Mouse (Mus musculus): Measurements from ENCODE around the gene Med25.

Gene Med25

GRCm38 (mm10) chr7:44892276-44892921, at the start of gene Med25:
TSS of gene Med25 (minus strand) at chr7:44892712.
- DNase-seq, result peak; percentile 93 to 97

- DNase-seq, result no peak
These were observed 46.2 kb upstream of the Med25 start for GRCm38 (mm10) chr7:44938680-44939079.

GRCm38 (mm10) chr7:44929204-44930151, 37.0 kb upstream of the Med25 start, which contains the start of gene Ap2a1:
TSS of gene Ap2a1 (minus strand) at chr7:44929496.
- peak; percentile 99 to 100 for DNase-seq

DNA sequence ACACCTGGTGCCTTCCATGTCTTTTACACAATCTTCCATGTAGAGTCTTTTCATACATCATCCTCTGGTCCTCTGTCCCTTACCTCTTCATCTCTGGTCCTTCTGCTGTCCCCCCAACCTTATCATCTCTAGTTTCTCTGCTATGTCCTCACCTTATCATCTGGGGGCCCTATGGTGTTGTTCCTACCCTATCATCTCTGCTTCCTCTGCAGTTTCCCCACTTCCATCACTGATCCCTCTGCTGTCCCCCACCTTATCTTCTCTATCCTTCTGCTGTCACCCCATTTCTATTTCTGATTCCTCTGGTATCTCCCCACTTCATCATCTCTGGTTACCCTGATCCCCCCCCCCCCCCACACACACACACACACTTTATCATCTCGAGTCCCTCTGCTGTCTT, 36.1 kb upstream of the Med25 start:
- DNase-seq, result no peak

DNA sequence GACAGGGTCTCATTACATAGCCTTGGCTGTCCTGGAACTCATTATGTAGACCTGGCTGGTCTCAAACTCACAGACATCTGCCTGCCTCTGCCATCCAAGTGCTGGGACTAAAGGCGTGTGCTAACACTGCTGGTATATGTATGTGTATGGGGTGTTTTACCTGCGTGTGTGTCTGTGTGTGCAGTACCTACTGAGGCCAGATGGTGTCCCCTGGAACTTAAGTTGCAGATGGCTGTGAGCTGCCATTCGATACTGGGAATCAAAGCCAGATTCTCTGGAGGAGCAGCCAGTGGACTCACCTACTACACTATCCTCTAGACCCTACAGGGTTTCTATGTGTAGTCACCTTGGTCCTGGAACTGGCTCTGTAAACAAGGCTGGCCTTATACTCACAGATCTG, 33.0 kb upstream of the Med25 start:
- DNase-seq, result peak; percentile 62 to 79

GRCm38 (mm10) chr7:44922530-44922929, 30.0 kb upstream of the Med25 start:
- DNase-seq, result no peak

GRCm38 (mm10) chr7:44919127-44919526, 26.6 kb upstream of the Med25 start:
- no peak for DNase-seq

- no peak for DNase-seq
These were observed 25.7 kb upstream of the Med25 start for GRCm38 (mm10) chr7:44918219-44918618.

DNA sequence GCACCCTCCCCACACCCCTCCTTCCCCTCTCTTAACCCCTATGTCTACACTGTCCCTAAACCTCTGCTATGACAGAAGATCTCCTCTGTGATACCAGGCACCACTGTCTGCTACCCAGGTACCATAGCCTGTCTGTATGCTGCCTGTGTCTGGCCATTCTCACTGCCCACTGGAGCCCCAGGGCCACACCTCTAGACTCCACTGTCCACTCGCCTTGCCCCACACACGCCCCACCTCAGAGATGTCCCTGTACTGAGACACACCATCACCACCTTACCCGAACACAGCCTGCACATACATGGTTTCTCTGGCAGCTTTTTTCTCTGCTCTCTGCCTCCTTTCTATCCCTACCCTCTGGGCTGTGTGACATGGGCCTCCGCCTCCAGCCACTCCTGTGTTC, 24.4 kb upstream of the Med25 start:
- no peak for DNase-seq

DNA sequence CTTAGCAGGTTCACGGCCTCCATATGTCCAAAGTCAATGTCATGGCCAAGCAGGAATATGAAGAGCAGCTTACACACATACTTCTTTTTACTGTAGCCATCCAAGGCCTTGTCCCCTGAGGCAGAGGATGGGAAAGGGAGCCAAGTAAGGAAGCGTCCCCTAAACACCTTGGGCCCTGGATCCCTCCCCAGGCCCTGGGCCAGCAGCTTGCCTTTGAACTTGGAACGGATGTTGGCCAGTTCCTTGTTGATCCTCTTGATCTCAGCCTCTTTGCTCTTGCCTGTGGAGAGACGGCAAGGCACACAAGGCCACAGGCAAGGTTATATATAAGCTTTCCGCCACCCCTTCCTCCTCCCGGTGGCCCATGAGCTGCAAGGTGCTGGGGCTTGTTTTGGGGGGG, 23.7 kb upstream of the Med25 start:
- DNase-seq, result no peak

DNA sequence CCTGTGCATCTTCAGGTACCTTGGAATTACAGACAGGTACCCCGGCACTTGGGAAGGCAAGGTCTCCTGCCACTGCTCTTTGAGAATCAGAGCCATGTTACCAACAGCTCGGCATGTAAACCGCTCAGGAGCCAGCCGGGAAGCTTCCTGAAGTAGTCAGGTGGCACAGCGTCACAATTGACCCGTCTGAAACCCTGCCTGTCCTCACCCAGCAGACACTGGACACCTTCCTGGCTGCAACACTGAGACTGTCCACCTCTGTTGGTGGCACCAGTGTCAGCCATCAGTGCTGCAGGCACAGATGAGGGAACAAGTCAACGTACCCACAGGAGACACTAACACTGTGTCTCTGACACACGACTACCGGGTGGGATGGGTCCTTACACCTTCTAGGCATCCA, 22.8 kb upstream of the Med25 start:
- no peak for DNase-seq

GRCm38 (mm10) chr7:44914396-44914795, 21.9 kb upstream of the Med25 start:
- no peak for DNase-seq

DNA sequence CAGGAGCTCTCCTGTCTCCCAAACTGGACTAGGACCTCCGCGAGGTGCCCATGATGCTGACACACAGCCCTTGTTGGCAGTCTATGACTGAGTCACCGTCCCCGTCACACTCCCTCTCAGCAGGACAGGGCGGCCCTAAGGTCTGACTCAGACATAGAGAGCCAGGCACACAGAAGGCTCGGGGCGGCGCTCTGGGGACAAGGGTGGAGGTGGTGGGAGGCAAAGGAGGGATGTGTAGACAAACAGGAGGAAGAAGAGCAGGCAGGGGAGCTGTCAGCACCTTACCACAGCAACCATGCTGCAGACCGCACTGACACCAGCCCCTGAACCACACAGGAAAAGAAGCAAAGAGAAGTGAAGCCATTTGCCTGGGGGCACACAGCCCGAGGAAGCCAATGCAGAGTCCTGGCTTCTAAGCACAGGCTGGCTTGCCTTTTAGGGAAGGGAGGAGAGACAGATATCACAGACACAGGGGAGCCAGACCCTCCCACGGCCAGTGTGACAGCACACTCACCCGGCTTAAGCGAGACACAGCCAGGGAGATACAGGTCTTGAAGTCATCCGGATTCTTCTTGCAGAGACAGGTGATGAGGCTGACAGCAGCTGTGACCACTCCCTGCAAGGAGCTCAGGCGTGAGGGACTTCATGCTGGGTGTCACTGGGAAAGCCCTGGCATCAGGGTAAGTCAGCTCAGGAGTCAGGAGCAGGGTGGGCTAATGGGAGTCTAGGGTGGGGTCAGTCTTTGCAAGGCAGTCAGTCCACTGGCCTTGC, 16.4 kb upstream of the Med25 start:
- DNase-seq, result no peak

GRCm38 (mm10) chr7:44905430-44905829, 12.9 kb upstream of the Med25 start:
- no peak for DNase-seq

DNA sequence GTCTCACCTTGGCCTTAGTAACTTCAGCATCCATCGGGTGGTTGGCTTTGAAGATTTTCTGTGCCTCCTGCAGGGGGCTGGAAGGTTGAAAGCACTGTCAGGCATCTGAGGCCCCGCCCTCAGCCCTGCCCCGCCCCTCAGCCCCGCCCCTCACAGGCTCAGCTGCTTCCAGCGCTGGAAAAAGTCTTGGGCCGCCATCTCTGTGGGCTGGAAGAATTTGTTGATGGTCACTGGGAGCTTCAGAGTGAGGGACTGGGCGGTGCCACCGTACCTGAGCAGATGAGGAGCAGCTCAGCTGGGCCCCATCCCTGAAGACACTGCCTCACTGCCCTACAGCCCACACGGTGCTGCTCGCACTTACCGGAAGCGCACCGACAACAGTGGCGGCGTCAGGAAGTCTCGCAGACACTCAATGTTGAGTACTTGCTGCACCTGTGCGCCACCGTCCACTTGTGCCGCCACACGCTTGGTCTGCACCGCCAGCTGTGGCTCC, 8.8 kb upstream of the Med25 start:
- peak; percentile 29 to 69 for DNase-seq

- DNase-seq, result peak in 1 of 2 experiments; percentile 40
These were observed 8.1 kb upstream of the Med25 start for GRCm38 (mm10) chr7:44900632-44901031.

GRCm38 (mm10) chr7:44898607-44899006, 6.1 kb upstream of the Med25 start:
- peak; percentile 49 to 71 for DNase-seq

- no peak for DNase-seq
These were observed 4.0 kb upstream of the Med25 start for GRCm38 (mm10) chr7:44896499-44896898.

DNA sequence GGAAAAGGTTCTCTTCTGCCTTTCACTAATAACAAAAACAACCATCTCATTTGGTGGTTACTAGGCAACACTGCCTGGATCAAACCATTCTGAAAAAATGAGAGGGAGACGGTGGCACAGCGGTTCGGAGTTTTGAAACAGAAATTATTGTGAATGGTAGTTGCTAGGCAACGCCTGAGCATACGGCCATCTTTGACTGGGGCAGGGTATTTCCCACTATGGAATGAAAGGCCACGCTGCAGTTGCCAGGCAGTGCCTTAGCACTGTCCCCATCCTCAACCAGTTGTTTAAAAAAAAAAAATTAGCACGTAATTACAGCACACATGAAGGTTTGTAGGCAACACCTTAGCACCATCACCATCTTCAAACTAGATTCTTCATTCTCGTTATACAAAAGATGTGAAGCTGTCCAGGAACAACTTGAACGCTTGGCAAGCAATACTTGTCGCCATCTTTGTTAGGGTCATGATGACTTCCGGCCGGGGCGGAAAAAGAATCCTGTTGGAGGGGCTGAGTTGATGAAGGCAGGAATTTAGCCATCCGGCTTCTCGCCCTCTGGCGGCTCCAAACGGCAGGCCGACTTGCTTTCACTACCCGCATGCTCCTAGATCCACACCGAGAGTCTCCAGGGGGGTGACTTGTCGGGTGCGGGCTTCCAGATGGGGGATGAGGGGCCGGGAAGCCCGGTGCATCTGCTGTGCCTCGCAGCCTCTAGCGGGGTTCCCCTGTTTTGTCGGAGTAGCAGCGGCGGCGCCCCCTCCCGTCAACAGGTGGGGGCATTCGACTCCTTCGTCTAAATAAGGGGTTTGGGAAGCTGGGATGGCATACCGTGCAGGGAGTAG, 3.3 kb upstream of the Med25 start, which contains the start of gene Fuz:
Fuz (plus strand) TSS at position 487 of the 842 bp plus-strand sequence.
- DNase-seq, result peak; percentile 93 to 96

- no peak for DNase-seq
These were observed 2.7 kb upstream of the Med25 start for GRCm38 (mm10) chr7:44895206-44895592.

GRCm38 (mm10) chr7:44894175-44894574, 1.7 kb upstream of the Med25 start:
- no peak for DNase-seq

DNA sequence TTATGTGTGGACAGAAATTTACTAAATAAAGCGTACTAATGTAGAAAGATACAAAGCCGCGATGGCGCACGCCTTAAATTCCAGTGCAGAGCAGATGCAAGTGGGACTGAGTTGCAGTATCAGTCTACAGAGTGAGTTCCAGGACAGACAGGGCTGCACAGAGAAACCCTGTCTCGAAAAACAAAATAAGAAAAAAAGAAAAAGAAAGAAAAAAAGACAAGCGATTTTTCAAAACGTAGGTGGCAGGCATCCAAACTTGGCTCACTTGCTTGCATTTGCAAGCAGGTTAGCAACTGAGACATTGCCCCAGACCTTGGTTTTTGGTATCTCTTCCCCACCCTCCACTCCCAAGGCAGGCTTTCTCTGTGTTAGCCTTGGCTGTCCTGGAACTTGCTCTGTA, 685 bp upstream of the Med25 start:
- DNase-seq, result no peak
